Mouse (Mus musculus): ENCODE measurements at regions not wholly inside any gene's neighbourhood (a gene's known extent, or its start where the extent isn't known, plus 50 kb on each side); places are given as distances from the start of the nearest gene placed in this dataset.

- TF ChIP-seq MAX (IDR thresholded peaks at IDR 0.05; ENCODE audit: low read length): no peak
- no peak for TF ChIP-seq CTCF (conservative IDR thresholded peaks at IDR 0.05 in 1 of 2, IDR thresholded peaks at IDR 0.05 in 1 of 2; ENCODE audit: low read depth in 2 of 2, low read length in 2 of 2)
- no peak for TF ChIP-seq ZMIZ1 (IDR thresholded peaks at IDR 0.05; ENCODE audit: low read depth, low read length)
- TF ChIP-seq POLR2A (IDR thresholded peaks at IDR 0.05; ENCODE audit: low read depth, low read length): no peak
- no peak for TF ChIP-seq RAD21 (IDR thresholded peaks at IDR 0.05; ENCODE audit: low read depth, low read length)
- TF ChIP-seq TCF12 (IDR thresholded peaks at IDR 0.05; ENCODE audit: low read depth, low read length): no peak
- no peak for TF ChIP-seq E2F4 (IDR thresholded peaks at IDR 0.05; ENCODE audit: insufficient replicate concordance, low read depth, low read length)
- TF ChIP-seq USF2 (conservative IDR thresholded peaks at IDR 0.05; ENCODE audit: low read depth, low read length): no peak
- no peak for TF ChIP-seq EP300 (IDR thresholded peaks at IDR 0.05; ENCODE audit: low read length)
- no peak for TF ChIP-seq SIN3A (IDR thresholded peaks at IDR 0.05; ENCODE audit: low read length)
- TF ChIP-seq HCFC1 (IDR thresholded peaks at IDR 0.05; ENCODE audit: low read depth, low read length): no peak
- no peak for TF ChIP-seq CHD2 (IDR thresholded peaks at IDR 0.05; ENCODE audit: low read length)
- TF ChIP-seq MAFK (IDR thresholded peaks at IDR 0.05; ENCODE audit: insufficient replicate concordance, low read length): no peak
These were observed 164.3 kb upstream of the Cdh4 start for GRCm38 (mm10) chr2:179277887-179278282.
